Mouse (Mus musculus): ENCODE measurements around the gene Chordc1. TPM values are rescaled to one million over a fixed set of nuclear protein-coding genes. Genes with fewer than 3 reads are reported as not detected.
"Not testable (repeated sequence)": the region's sequence is repeated elsewhere in the genome, so short reads cannot be mapped to it uniquely, and the experiment has no call there.

The Chordc1 gene
- polyA plus RNA-seq (2016; fragmentation: Nextera tagmentation; extraction: Ambion mirVana) = 90.3 and 126 TPM in 2 replicates

GRCm38 (mm10) chr9:18291571-18292429 lies at the start of gene Chordc1:
TSS of gene Chordc1 (plus strand) at chr9:18292125.
- DNase-seq (ENCODE audit: low spot score) = peak; percentile 97
- H3K4me1 ChIP-seq = peaks cover 9% of the 10 kb centered on the region
- H3K36me3 ChIP-seq = no peaks in the 10 kb centered on the region
- H3K9me3 ChIP-seq = no peaks in the 10 kb centered on the region
- H3K4me3 ChIP-seq = peak within 1 kb of the TSS; percentile 95
- H3K27me3 ChIP-seq (ENCODE audit: insufficient read depth, poor library complexity, severe bottlenecking) = no peaks in the 10 kb centered on the region
- whole genome bisulfite sequencing = 3% methylated on average over 49 of the region's 49 CpGs
- H3K27ac ChIP-seq = peak within 1 kb of the TSS; percentile 96

- DNase-seq (ENCODE audit: low spot score) = no peak
- H3K27ac ChIP-seq = no peak overlapping the region
- 71% methylated on average over 1 of the region's 1 CpGs for WGBS
- no peaks in the 10 kb centered on the region for H3K9me3 ChIP-seq
- H3K36me3 ChIP-seq = no peaks in the 10 kb centered on the region
- no peak overlapping the region for H3K4me3 ChIP-seq
- H3K27me3 ChIP-seq (ENCODE audit: insufficient read depth, poor library complexity, severe bottlenecking) = no peaks in the 10 kb centered on the region
- H3K4me1 ChIP-seq = no peaks in the 10 kb centered on the region
Measured at GRCm38 (mm10) chr9:18275901-18276300, 16.0 kb upstream of the Chordc1 start.

- no peaks in the 10 kb centered on the region for H3K36me3 ChIP-seq
- H3K27ac ChIP-seq = no peak overlapping the region
- 40% methylated on average over 2 of the region's 2 CpGs for WGBS
- no peak overlapping the region for H3K4me3 ChIP-seq
- H3K9me3 ChIP-seq = no peaks in the 10 kb centered on the region
- no peaks in the 10 kb centered on the region for H3K4me1 ChIP-seq
- no peak for DNase-seq (ENCODE audit: low spot score)
- no peaks in the 10 kb centered on the region for H3K27me3 ChIP-seq (ENCODE audit: insufficient read depth, poor library complexity, severe bottlenecking)
Measured at GRCm38 (mm10) chr9:18276844-18277243, 15.1 kb upstream of the Chordc1 start.

GRCm38 (mm10) chr9:18277497-18277896 lies 14.4 kb upstream of the Chordc1 start:
- DNase-seq (ENCODE audit: low spot score) = no peak
- Histone ChIP-seq H3K4me1 (no peaks in the 10 kb centered on the region), H3K4me3 (no peak overlapping the region), H3K27ac (no peak overlapping the region), H3K27me3 (ENCODE audit: insufficient read depth, poor library complexity, severe bottlenecking) (no peaks in the 10 kb centered on the region), H3K36me3 (no peaks in the 10 kb centered on the region), H3K9me3 (no peaks in the 10 kb centered on the region)
- WGBS = 43% methylated on average over 1 of the region's 1 CpGs

GRCm38 (mm10) chr9:18278693-18279092 lies 13.2 kb upstream of the Chordc1 start:
- not testable (repeated sequence) for DNase-seq (ENCODE audit: low spot score); H3K27ac ChIP-seq; H3K4me1 ChIP-seq; H3K27me3 ChIP-seq (ENCODE audit: insufficient read depth, poor library complexity, severe bottlenecking); H3K4me3 ChIP-seq; H3K36me3 ChIP-seq; H3K9me3 ChIP-seq
- WGBS = 26% methylated on average over 5 of the region's 5 CpGs

- Histone ChIP-seq H3K4me3 (peak overlapping the region; percentile 95), H3K4me1 (peaks cover 9% of the 10 kb centered on the region), H3K27ac (peak overlapping the region; percentile 96), H3K9me3 (no peaks in the 10 kb centered on the region), H3K27me3 (ENCODE audit: insufficient read depth, poor library complexity, severe bottlenecking) (no peaks in the 10 kb centered on the region), H3K36me3 (peaks cover 5% of the 10 kb centered on the region; the same call in 1 of the 2 replicates)
- DNase-seq (ENCODE audit: low spot score) = no peak
- WGBS = under 1% methylated on average over 24 of the region's 24 CpGs
Measured at GRCm38 (mm10) chr9:18292443-18292922, 558 bp downstream of the Chordc1 start.

- H3K27ac ChIP-seq = peak overlapping the region; percentile 96
- H3K27me3 ChIP-seq (ENCODE audit: insufficient read depth, poor library complexity, severe bottlenecking) = no peaks in the 10 kb centered on the region
- H3K4me1 ChIP-seq = peaks cover 9% of the 10 kb centered on the region
- peaks cover 8% of the 10 kb centered on the region for H3K36me3 ChIP-seq
- 49% methylated on average over 6 of the region's 6 CpGs for WGBS
- no peaks in the 10 kb centered on the region for H3K9me3 ChIP-seq
- H3K4me3 ChIP-seq = peak overlapping the region; percentile 95
- DNase-seq (ENCODE audit: low spot score) = no peak
Measured at GRCm38 (mm10) chr9:18293026-18293781, 1.3 kb downstream of the Chordc1 start.

- peaks cover 6% of the 10 kb centered on the region for H3K4me1 ChIP-seq
- H3K9me3 ChIP-seq = no peaks in the 10 kb centered on the region
- WGBS = 90% methylated on average over 6 of the region's 6 CpGs
- no peak for DNase-seq (ENCODE audit: low spot score)
- no peak overlapping the region for H3K27ac ChIP-seq
- peaks cover 54% of the 10 kb centered on the region for H3K36me3 ChIP-seq
- no peak overlapping the region for H3K4me3 ChIP-seq
- H3K27me3 ChIP-seq (ENCODE audit: insufficient read depth, poor library complexity, severe bottlenecking) = no peaks in the 10 kb centered on the region
Measured at GRCm38 (mm10) chr9:18298301-18298700, 6.4 kb downstream of the Chordc1 start.

- H3K27ac ChIP-seq = no peak overlapping the region
- no peaks in the 10 kb centered on the region; the same call in 1 of the 2 replicates for H3K9me3 ChIP-seq
- H3K4me3 ChIP-seq = no peak overlapping the region
- no peaks in the 10 kb centered on the region for H3K27me3 ChIP-seq (ENCODE audit: insufficient read depth, poor library complexity, severe bottlenecking)
- WGBS = 75% methylated on average over 3 of the region's 3 CpGs
- peaks cover 10% of the 10 kb centered on the region; the same call in 1 of the 2 replicates for H3K36me3 ChIP-seq
- H3K4me1 ChIP-seq = no peaks in the 10 kb centered on the region
- no peak for DNase-seq (ENCODE audit: low spot score)
Measured at GRCm38 (mm10) chr9:18319990-18320389, 28.1 kb downstream of the Chordc1 start.

Other genes with a start within 250 kb of the Chordc1 start
- 1.1 and 1.2 TPM in 2 replicates for gene Naalad2, start 110.9 kb downstream of the Chordc1 start, polyA plus RNA-seq (2016; fragmentation: Nextera tagmentation; extraction: Ambion mirVana)
- not detected in 2 replicates for gene Ubtfl1, start 112.3 kb downstream of the Chordc1 start, polyA plus RNA-seq (2016; fragmentation: Nextera tagmentation; extraction: Ambion mirVana)
- gene Mbd3l2, start 138.5 kb downstream of the Chordc1 start, polyA plus RNA-seq (2016; fragmentation: Nextera tagmentation; extraction: Ambion mirVana) = not detected in 2 replicates
- gene Zfp558, start 186.1 kb downstream of the Chordc1 start, polyA plus RNA-seq (2016; fragmentation: Nextera tagmentation; extraction: Ambion mirVana) = 4.2 and 4.5 TPM in 2 replicates
- gene Mbd3l1, start 186.2 kb downstream of the Chordc1 start, polyA plus RNA-seq (2016; fragmentation: Nextera tagmentation; extraction: Ambion mirVana) = not detected in 2 replicates

Data from heart, embryonic 10.5 days (tissue).